Mouse (Mus musculus) thymus, adult 2 months (tissue): ENCODE data around the gene Fam213b. TPM values are rescaled to one million over a fixed set of nuclear protein-coding genes. Genes with fewer than 3 reads are reported as not detected.

Experiments
- DNase-seq: peaks from one replicate; pipeline ENCODE4 v3.0.0; 2021
- H3K27ac ChIP-seq: fragments of 200-500 bp; 2 replicates; pipeline ENCODE4 v1.5.1; 2012; ENCODE audit warnings: low read length, control low read depth; ENCODE audit not compliant: control insufficient read depth, insufficient read depth
- H3K27me3 ChIP-seq: fragments of 200-500 bp; 2 replicates; pipeline ENCODE4 v1.6.1; 2012; ENCODE audit warnings: mild to moderate bottlenecking, low read length, moderate library complexity, mixed read lengths; ENCODE audit not compliant: control insufficient read depth, insufficient read depth
- H3K36me3 ChIP-seq: fragments of 200-500 bp; 2 replicates; pipeline ENCODE4 v1.6.1; 2012; ENCODE audit warnings: mild to moderate bottlenecking, low read length, moderate library complexity; ENCODE audit not compliant: control insufficient read depth, insufficient read depth
- H3K4me1 ChIP-seq: fragments of 200-500 bp; replicated peaks from 2 replicates; pipeline ENCODE4 v1.6.1; 2012; ENCODE audit warnings: low read length; ENCODE audit not compliant: control insufficient read depth, insufficient read depth
- H3K4me3 ChIP-seq: fragments of 200-500 bp; 2 replicates; pipeline ENCODE4 v1.5.1; 2012; ENCODE audit warnings: mild to moderate bottlenecking, low read length, control low read depth, moderate library complexity; ENCODE audit not compliant: control insufficient read depth, insufficient read depth
- CTCF ChIP-seq: fragments of 200-500 bp; IDR thresholded peaks from 2 replicates; pipeline ENCODE4 v1.5.1; 2012; ENCODE audit warnings: mild to moderate bottlenecking, control low read depth, low read length, moderate library complexity, borderline replicate concordance; ENCODE audit not compliant: control insufficient read depth, poor library complexity, insufficient read depth; ENCODE audit errors: extremely low read depth
- POLR2A ChIP-seq: fragments of 200-500 bp; IDR thresholded peaks from 2 replicates; pipeline ENCODE4 v1.6.1; 2012; ENCODE audit warnings: mild to moderate bottlenecking, low read length, control low read depth, moderate library complexity; ENCODE audit not compliant: control insufficient read depth, poor library complexity, insufficient read depth; ENCODE audit errors: extremely low read depth
- WGBS: fragments of 180-500 bp; shearing (Covaris S2); methylation state at CpG from one replicate; pipeline ENCODE4 v1.1.7; 2018; 5-methylcytosine and 5-hydroxymethylcytosine counted together
- polyA plus RNA-seq: library from polyadenylated mRNA; depleted of rRNA; stranded (reverse); fragments of >200 nt; gene quantifications from 2 replicates; pipeline ENCODE4 v1.2.3, GENCODE M21; 2012

Fam213b gene
- polyA plus RNA-seq, 1 experiment = 105 TPM

DNA sequence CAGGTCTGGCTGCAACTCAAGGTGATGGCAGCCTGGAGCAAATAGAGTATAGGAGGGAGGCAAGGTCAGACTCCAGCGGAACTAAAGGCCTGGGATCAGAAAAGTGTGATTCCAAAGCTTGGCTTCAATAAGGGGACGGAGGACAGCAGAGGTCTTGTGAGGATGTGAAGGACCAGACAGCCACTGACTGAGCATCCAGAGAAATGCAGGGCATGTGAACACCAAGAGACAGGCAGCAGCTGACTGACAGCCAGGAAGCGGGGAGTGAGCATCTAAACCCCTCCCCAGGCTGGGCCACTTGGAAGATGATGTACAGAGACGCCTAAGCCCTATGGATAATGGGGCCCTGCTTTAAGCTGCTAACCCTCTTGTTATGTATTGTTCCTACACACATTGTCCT, 28.2 kb downstream of the Fam213b start:
- TF ChIP-seq POLR2A (no peak), CTCF (no peak)
- 94% methylated on average over 4 of the region's 4 CpGs for WGBS
- Histone ChIP-seq H3K4me3 (no peak overlapping the region), H3K27ac (no peak overlapping the region), H3K4me1 (no peaks in the 10 kb centered on the region), H3K27me3 (no peaks in the 10 kb centered on the region), H3K36me3 (no peaks in the 10 kb centered on the region)
- DNase-seq = no peak

DNA sequence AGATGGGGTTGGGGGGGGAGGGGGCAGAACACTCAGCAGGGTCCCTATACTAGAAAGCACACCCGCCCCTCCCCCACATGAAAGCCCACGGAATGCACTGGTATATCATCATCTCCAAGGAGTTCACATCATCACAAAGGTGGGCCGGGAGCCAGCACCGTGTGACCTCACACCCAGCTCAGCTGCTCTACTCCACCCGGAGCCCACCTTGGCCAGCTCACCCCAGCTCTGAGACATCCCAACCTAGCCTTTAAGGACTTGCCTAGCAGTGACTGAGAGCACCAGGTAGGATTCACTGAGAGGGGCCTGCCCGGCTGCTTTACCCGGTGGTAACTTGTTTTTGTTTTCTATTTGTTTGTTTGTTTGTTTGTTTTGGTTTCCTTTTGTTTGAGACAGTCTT, 29.5 kb downstream of the Fam213b start, which contains the start of gene Mmel1:
Gene Mmel1, plus strand, starts transcription at position 146 of the 400 bp plus-strand sequence.
- no peak for DNase-seq
- 89% methylated on average over 7 of the region's 7 CpGs for WGBS
- Histone ChIP-seq H3K27me3 (no peaks in the 10 kb centered on the region), H3K4me1 (peaks cover 2% of the 10 kb centered on the region; the same call in 1 of the 2 replicates), H3K27ac (no peak within 1 kb of the TSS), H3K36me3 (no peaks in the 10 kb centered on the region), H3K4me3 (no peak within 1 kb of the TSS)
- TF ChIP-seq POLR2A (no peak), CTCF (no peak)

DNA sequence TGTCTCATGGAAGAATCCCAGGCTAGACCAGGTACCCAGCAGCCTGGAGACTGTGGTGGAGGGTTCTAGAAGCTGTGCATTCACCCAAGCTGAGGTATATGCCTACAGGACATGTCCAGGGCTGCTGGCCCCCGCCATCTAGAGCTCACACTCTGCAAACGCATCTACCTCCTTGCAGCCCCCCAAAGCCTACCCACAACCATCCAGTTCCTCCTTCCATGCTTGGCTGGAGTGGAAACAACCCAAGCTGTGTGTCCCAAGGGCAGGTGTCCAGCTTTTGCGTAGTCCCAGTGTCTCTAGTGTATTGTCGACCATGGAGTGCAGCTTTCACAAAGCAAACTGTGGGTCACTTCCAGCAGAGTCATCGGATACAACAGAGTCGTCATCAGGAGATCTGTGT, 31.7 kb downstream of the Fam213b start:
- Histone ChIP-seq H3K36me3 (no peaks in the 10 kb centered on the region), H3K27ac (no peak overlapping the region), H3K4me3 (no peak overlapping the region), H3K4me1 (peaks cover 6% of the 10 kb centered on the region), H3K27me3 (no peaks in the 10 kb centered on the region)
- no peak for DNase-seq
- WGBS = 89% methylated on average over 6 of the region's 6 CpGs
- TF ChIP-seq POLR2A = no peak
- no peak for TF ChIP-seq CTCF

DNA sequence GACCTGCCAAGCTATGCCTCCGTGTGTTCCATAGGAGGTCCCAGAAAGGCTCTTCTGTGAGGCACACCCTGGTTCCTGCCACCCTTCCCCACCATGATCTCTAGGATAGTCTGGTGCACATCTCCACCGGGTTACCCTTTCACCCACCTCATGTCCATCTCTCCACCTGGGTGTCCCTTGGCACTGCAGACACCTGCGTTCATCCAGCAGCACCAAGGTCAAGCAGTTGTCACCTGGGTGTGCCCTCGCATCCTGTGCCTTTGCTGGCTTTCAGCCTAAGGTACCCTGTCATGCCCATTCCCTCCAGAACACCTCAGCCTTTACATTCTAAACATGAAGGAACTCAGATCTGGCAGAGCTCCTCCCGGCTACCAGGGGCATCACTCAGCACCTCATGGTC, 32.5 kb downstream of the Fam213b start:
- peaks cover 6% of the 10 kb centered on the region for H3K4me1 ChIP-seq
- no peaks in the 10 kb centered on the region for H3K27me3 ChIP-seq
- WGBS = 91% methylated on average over 5 of the region's 5 CpGs
- no peaks in the 10 kb centered on the region for H3K36me3 ChIP-seq
- H3K27ac ChIP-seq = no peak overlapping the region
- TF ChIP-seq POLR2A (no peak), CTCF (no peak)
- no peak for DNase-seq
- H3K4me3 ChIP-seq = no peak overlapping the region

DNA sequence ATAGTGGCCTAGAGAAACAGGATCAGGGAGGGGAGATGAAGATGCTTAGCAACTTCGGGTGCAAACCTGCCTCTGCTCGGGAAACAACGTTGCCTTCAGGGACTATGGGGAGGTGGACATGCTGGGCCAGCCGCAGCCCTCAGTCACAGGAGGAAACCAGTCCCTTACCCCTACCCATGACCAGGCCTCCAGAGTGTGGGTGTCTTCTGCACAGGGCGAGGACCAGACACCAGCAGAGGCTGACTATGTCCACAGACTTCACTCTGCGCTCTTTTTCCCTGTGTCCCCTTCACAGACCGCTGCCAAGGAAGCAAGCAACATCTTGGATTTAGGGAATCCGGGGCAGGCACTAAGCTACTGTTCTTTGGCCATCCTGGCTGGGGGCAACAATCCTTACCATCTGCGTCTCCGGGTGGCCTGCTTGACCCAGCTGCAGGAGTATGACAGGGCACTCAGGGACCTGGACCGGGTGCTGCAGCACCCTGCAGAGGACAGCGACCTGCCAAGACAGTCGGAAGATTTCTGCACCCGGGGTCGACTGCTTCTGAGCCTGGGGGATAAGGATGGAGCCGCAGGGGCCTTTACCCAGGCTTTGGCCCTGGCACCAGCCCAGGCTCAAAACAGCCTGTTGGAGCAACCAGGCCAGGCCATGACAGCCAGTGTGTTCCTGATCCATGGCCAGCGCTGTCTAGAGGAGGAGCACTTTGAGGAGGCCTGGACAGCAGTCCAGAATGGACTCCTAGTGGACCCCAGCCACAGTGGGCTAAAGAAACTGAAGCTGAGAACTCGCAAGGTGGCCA, 33.8 kb downstream of the Fam213b start:
- peaks cover 6% of the 10 kb centered on the region for H3K4me1 ChIP-seq
- no peak overlapping the region for H3K27ac ChIP-seq
- DNase-seq = no peak
- H3K4me3 ChIP-seq = no peak overlapping the region
- no peaks in the 10 kb centered on the region for H3K27me3 ChIP-seq
- no peaks in the 10 kb centered on the region for H3K36me3 ChIP-seq
- TF ChIP-seq POLR2A = no peak
- TF ChIP-seq CTCF = no peak
- 93% methylated on average over 18 of the region's 18 CpGs for WGBS

DNA sequence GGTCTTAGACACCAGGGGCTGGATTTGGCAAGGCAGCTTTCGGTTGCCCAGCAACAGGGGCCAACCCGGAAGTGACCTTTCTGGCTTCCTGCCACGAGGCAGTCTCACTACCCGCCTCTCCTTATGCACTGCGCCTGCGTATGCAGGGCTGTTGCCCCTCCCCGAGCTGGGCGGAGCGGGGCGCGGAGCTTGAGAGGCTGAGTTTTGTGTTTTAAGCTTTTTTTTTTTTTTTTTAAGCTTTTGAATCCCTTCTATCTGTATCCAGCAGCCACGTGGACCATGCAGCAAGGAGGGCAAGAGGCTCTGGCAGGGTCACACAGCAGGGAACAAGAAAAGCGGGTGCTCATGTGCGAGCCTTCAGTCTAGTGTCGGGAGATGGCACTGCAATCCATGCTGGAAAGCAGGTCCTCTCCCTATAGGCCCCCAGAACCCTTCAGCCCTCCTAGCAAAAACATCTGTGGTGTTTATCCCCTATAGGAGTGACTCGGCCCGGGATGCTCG, 34.6 kb downstream of the Fam213b start:
- Histone ChIP-seq H3K27me3 (no peaks in the 10 kb centered on the region), H3K4me3 (peak overlapping the region; percentile 43), H3K27ac (no peak overlapping the region), H3K36me3 (no peaks in the 10 kb centered on the region), H3K4me1 (peaks cover 6% of the 10 kb centered on the region)
- WGBS = 2% methylated on average over 18 of the region's 18 CpGs
- TF ChIP-seq POLR2A (no peak), CTCF (0 out of 2 replicates have a peak, but pooled peaks have one; percentile 49)
- peak; percentile 84 for DNase-seq
